Mouse (Mus musculus): ENCODE measurements around the gene Map3k14. TPM values are rescaled to one million over a fixed set of nuclear protein-coding genes. Genes with fewer than 3 reads are reported as not detected.

Map3k14 gene
- polyA plus RNA-seq, 2 experiments = 0.18 to 0.47 TPM

DNA sequence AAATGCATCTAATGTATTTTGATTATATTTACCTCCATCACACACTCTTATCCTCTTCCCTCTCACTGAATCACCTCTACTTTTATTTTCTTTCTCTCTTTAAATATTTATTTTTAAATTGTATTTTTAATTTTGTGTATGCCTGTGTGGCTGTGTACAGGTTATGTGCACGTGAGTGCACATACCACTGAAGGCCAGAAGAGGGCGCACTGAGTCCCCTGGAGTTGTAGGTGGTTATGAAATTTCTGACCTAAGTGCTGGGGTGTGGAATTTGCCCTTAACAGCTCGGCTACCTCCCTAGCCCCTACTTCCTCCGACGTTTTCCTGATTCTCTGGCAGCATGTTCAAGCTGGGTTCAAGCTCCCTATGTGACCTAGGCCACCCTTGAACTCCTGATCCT is 53.6 kb downstream of the Map3k14 start:
- peaks cover 4 to 5% of the 10 kb centered on the region in 2 experiments; a peak in 2 of 4 replicates for H3K4me1 ChIP-seq (replicated peaks; ENCODE audit: control insufficient read depth in 2 of 2, insufficient read depth in 2 of 2, low read length in 1 of 2)
- 57% methylated on average over 5 of the region's 5 CpGs for WGBS (ENCODE audit: insufficient replicate concordance)
- no peak for ATAC-seq (ENCODE audit: insufficient read depth)

DNA sequence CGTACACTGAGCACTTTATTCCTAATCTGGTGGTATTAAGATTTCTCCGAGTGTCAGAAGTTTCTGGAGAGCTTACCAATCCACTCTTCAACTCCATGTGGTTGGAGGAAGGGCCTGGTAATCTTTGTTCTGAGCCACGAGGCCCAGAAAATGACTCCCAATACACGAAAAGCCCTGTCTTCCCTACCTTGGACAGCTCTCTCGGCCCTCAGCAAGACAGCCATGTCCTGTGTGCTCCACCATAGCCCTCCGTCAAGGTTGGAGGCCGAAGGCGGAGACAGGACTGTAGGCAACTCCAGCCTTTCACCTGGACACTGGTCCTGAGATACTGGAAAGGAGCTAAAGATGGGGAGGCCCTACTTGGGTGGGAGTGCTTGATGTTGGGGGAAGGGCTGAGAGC is 57.0 kb downstream of the Map3k14 start:
- 52% methylated on average over 8 of the region's 8 CpGs for WGBS (ENCODE audit: insufficient replicate concordance)
- no peak overlapping the region for H3K4me2 ChIP-seq (ENCODE audit: low read depth)
- no peak for ATAC-seq (ENCODE audit: insufficient read depth)
- no peaks in the 10 kb centered on the region for H3K36me3 ChIP-seq (replicated peaks; ENCODE audit: control insufficient read depth, insufficient read depth, low read depth)
- no peak overlapping the region for H3K4me3 ChIP-seq (ENCODE audit: insufficient read depth in 1 of 2, low read depth in 2 of 2, low read length in 2 of 2)
- no peaks in the 10 kb centered on the region for H3K9me3 ChIP-seq (ENCODE audit: control insufficient read depth, low read length)
- H3K27ac ChIP-seq = no peak overlapping the region
- H3K4me1 ChIP-seq (replicated peaks; ENCODE audit: control insufficient read depth in 2 of 2, insufficient read depth in 2 of 2, low read length in 1 of 2) = peaks cover 3 to 4% of the 10 kb centered on the region in 2 experiments; a peak in 2 of 4 replicates
- TF ChIP-seq EP300 (IDR thresholded peaks at IDR 0.05; ENCODE audit: low read depth) (no peak), CTCF (IDR thresholded peaks at IDR 0.05; ENCODE audit: low read depth) (no peak)
- no peaks in the 10 kb centered on the region for H3K27me3 ChIP-seq (ENCODE audit: control insufficient read depth, insufficient read depth, low read length)
- no peak overlapping the region for H3K9ac ChIP-seq (replicated peaks)
- DNase-seq (ENCODE audit: low read depth in 3 of 3, low spot score in 3 of 3) = no peak

More for the DNA sequence above, 53.6 kb downstream of the Map3k14 start:
- H3K27ac ChIP-seq = no peak overlapping the region
- H3K9me3 ChIP-seq (ENCODE audit: control insufficient read depth, low read length) = no peaks in the 10 kb centered on the region
- no peaks in the 10 kb centered on the region for H3K27me3 ChIP-seq (ENCODE audit: control insufficient read depth, insufficient read depth, low read length)
- DNase-seq (ENCODE audit: low read depth in 3 of 3, low spot score in 3 of 3) = no peak
- no peak for TF ChIP-seq EP300 (IDR thresholded peaks at IDR 0.05; ENCODE audit: low read depth)
- peak; percentile 45 for TF ChIP-seq CTCF (IDR thresholded peaks at IDR 0.05; ENCODE audit: low read depth)
- H3K4me3 ChIP-seq (ENCODE audit: insufficient read depth in 1 of 2, low read depth in 2 of 2, low read length in 2 of 2) = no peak overlapping the region
- no peak overlapping the region for H3K9ac ChIP-seq (replicated peaks)
- no peak overlapping the region for H3K4me2 ChIP-seq (ENCODE audit: low read depth)
- H3K36me3 ChIP-seq (replicated peaks; ENCODE audit: control insufficient read depth, insufficient read depth, low read depth) = no peaks in the 10 kb centered on the region

DNA sequence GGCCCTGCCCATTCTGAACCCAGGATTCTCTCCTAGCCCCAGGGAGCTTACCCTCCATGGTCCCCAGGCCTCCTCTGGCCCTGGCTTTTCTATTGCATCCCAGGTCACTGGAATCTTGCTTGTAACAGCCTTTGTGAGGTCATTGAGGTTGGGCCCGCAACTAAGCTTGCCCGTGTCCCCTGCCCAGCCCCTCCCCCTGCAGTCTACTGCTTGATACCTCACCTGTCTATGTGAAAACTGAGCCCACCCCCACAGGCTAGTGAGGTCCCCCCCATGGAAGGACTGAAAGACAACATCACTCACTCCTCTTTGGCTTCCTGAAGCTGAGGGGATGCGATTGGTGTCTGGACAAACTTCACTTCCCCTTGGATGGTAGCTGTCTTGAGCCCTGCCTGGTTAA is 58.8 kb downstream of the Map3k14 start, which contains the start of gene 1700023F06Rik:
Gene 1700023F06Rik, minus strand, starts transcription at position 101 of the 400 bp plus-strand sequence.
- Histone ChIP-seq H3K9ac (replicated peaks) (no peak within 1 kb of the TSS), H3K4me3 (ENCODE audit: insufficient read depth in 1 of 2, low read depth in 2 of 2, low read length in 2 of 2) (no peak within 1 kb of the TSS), H3K4me2 (ENCODE audit: low read depth) (no peak within 1 kb of the TSS), H3K27ac (no peak within 1 kb of the TSS), H3K27me3 (ENCODE audit: control insufficient read depth, insufficient read depth, low read length) (no peaks in the 10 kb centered on the region), H3K36me3 (replicated peaks; ENCODE audit: control insufficient read depth, insufficient read depth, low read depth) (no peaks in the 10 kb centered on the region), H3K9me3 (ENCODE audit: control insufficient read depth, low read length) (no peaks in the 10 kb centered on the region), H3K4me1 (replicated peaks; ENCODE audit: control insufficient read depth in 2 of 2, insufficient read depth in 2 of 2, low read length in 1 of 2) (no peaks in the 10 kb centered on the region)
- TF ChIP-seq CTCF (IDR thresholded peaks at IDR 0.05; ENCODE audit: low read depth) (no peak), EP300 (IDR thresholded peaks at IDR 0.05; ENCODE audit: low read depth) (no peak)
- DNase-seq (ENCODE audit: low read depth in 3 of 3, low spot score in 3 of 3) (no peak), ATAC-seq (ENCODE audit: insufficient read depth) (no peak)
- 65% methylated on average over 3 of the region's 3 CpGs for WGBS (ENCODE audit: insufficient replicate concordance)

DNA sequence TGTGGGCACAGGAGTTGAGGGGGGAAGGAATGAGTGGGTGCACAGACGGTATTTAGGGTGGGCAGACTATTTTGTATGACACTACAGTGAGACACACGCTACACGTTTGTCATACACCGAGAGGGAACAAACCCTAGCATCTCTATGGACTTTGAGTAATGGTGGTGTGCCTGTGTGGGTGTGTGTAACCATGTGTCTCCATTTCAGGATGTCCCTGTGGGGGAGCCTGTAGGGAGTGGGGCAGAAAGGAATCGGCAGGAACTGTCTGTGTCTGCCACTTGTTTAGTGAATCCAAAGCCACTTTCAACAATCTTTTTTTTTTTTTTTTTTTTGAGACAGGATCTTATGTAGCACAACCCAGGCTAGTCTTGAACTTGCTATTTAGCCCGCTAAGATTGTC is 61.1 kb downstream of the Map3k14 start:
- Histone ChIP-seq H3K9ac (replicated peaks) (no peak overlapping the region), H3K4me3 (ENCODE audit: insufficient read depth in 1 of 2, low read depth in 2 of 2, low read length in 2 of 2) (no peak overlapping the region), H3K4me2 (ENCODE audit: low read depth) (no peak overlapping the region), H3K27ac (no peak overlapping the region), H3K9me3 (ENCODE audit: control insufficient read depth, low read length) (no peaks in the 10 kb centered on the region), H3K4me1 (replicated peaks; ENCODE audit: control insufficient read depth in 2 of 2, insufficient read depth in 2 of 2, low read length in 1 of 2) (no peaks in the 10 kb centered on the region), H3K27me3 (ENCODE audit: control insufficient read depth, insufficient read depth, low read length) (no peaks in the 10 kb centered on the region), H3K36me3 (replicated peaks; ENCODE audit: control insufficient read depth, insufficient read depth, low read depth) (no peaks in the 10 kb centered on the region)
- TF ChIP-seq EP300 (IDR thresholded peaks at IDR 0.05; ENCODE audit: low read depth) (no peak), CTCF (IDR thresholded peaks at IDR 0.05; ENCODE audit: low read depth) (no peak)
- ATAC-seq (ENCODE audit: insufficient read depth) (no peak), DNase-seq (ENCODE audit: low read depth in 3 of 3, low spot score in 3 of 3) (no peak)
- WGBS (ENCODE audit: insufficient replicate concordance) = 66% methylated on average over 6 of the region's 6 CpGs

DNA sequence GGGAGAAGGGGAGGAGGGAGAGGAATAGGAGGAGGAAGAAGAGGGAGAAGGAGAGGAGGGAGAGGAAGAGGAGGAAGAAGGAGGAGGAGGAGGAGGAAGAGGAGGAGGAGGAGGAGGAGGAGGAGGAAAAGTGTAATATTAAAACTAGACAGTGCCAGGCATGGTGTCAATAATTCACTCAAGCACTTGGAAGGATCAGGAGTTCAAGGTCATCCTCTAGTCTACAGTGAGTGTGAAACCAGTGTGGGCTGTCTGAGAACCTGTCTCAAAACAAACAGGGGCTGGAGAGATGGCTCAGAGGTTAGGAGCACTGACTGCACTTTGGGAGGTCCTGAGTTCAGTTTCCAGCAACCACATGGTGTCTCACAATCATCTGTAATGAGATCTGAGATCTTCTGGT is 64.9 kb downstream of the Map3k14 start:
- no peak overlapping the region for H3K4me3 ChIP-seq (ENCODE audit: insufficient read depth in 1 of 2, low read depth in 2 of 2, low read length in 2 of 2)
- no peak overlapping the region for H3K27ac ChIP-seq
- H3K9me3 ChIP-seq (ENCODE audit: control insufficient read depth, low read length) = no peaks in the 10 kb centered on the region
- peaks cover 6% of the 10 kb centered on the region for H3K27me3 ChIP-seq (ENCODE audit: control insufficient read depth, insufficient read depth, low read length)
- no peaks in the 10 kb centered on the region for H3K4me1 ChIP-seq (replicated peaks; ENCODE audit: control insufficient read depth in 2 of 2, insufficient read depth in 2 of 2, low read length in 1 of 2)
- TF ChIP-seq CTCF (IDR thresholded peaks at IDR 0.05; ENCODE audit: low read depth) = no peak
- TF ChIP-seq EP300 (IDR thresholded peaks at IDR 0.05; ENCODE audit: low read depth) = no peak
- DNase-seq (ENCODE audit: low read depth in 3 of 3, low spot score in 3 of 3) = no peak
- H3K4me2 ChIP-seq (ENCODE audit: low read depth) = no peak overlapping the region
- no peaks in the 10 kb centered on the region for H3K36me3 ChIP-seq (replicated peaks; ENCODE audit: control insufficient read depth, insufficient read depth, low read depth)
- no peak overlapping the region for H3K9ac ChIP-seq (replicated peaks)
- no peak for ATAC-seq (ENCODE audit: insufficient read depth)

All from liver, embryonic 14.5 days (tissue).